Mouse (Mus musculus): ENCODE measurements around the gene Adm.

DNA sequence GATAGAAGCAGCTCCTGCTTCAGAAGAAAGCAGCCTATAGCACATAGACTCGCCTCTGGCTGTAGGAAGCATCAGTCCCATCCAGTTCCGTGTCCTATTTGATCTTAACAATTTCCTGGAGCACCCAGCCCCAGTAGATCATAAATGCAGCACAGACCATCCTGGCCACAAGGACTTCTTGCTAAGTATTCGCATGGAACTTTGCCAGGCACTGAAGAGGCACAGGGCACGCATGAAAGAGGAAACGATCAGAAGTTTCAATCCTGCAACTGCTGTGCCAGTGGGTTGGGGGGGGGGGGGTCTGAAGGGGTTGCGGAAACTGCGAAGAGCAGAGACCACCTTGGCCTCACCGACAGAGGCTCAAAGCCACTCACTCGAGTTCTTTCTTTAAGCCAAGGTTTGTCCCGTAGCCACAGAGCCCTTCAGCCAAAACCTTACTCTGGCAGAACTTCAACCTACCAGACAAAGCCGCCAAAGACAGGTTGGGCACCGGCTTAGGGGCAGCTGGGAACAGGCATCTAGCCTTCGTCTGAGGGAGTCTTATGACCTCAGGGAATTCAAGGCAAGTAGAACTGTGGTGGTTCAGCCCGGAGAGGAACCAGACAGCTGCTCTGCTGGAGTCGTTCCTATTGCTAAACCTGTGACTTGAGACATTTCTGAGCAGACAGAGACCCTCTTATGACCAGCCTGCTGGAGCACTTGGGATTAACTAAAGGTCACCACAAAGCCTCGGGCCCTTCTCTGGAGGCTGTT is 3.9 kb downstream of the Adm start:
- TF ChIP-seq CTCF (IDR thresholded peaks at IDR 0.05; ENCODE audit: control insufficient read depth, insufficient read depth, insufficient read length) (no peak), USF1 (IDR thresholded peaks at IDR 0.05; ENCODE audit: low read depth) (no peak), CEBPB (IDR thresholded peaks at IDR 0.05; ENCODE audit: low read depth) (no peak)

All from C2C12 (cell line).